Mouse (Mus musculus) MEL (cell line): ENCODE results near the gene Ttc12. TPM values are rescaled to one million over a fixed set of nuclear protein-coding genes. Genes with fewer than 3 reads are reported as not detected.

Experiments used
- DNase-seq: peaks from one replicate; pipeline ENCODE4 v3.0.0; 2011; ENCODE audit warnings: low read depth, low spot score
- H3K27ac ChIP-seq: 2 replicates; pipeline ENCODE4 v1.5.1; 2012; ENCODE audit warnings: low read depth, mild to moderate bottlenecking, control low read depth, low read length, moderate library complexity; ENCODE audit not compliant: control insufficient read depth
- H3K27me3 ChIP-seq, 2 experiments: fragments of 150-350 bp in 1 of 2; sonication (generic) in 1 of 2; 2 replicates each; pipeline ENCODE4 v1.6.1; 2012; ENCODE audit warnings: low read length in 2 of 2, mild to moderate bottlenecking in 2 of 2, improper control_type of control experiment in 1 of 2, moderate library complexity in 1 of 2; ENCODE audit not compliant: insufficient read depth in 2 of 2, control insufficient read depth in 1 of 2
- H3K36me3 ChIP-seq, 2 experiments: 2 replicates each; pipeline ENCODE4 v1.6.1; 2012 to 2014; ENCODE audit warnings: low read length in 2 of 2, improper control_type of control experiment in 1 of 2, inconsistent platforms in 1 of 2, mild to moderate bottlenecking in 1 of 2; ENCODE audit not compliant: insufficient read depth in 2 of 2, control insufficient read depth in 1 of 2
- H3K4me1 ChIP-seq, 2 experiments: fragments of 150-350 bp in 1 of 2; sonication (generic) in 1 of 2; 2 replicates each; pipeline ENCODE4 v1.6.1; 2012; ENCODE audit warnings: low read length in 2 of 2, improper control_type of control experiment in 1 of 2, mild to moderate bottlenecking in 1 of 2; ENCODE audit not compliant: insufficient read depth in 2 of 2, control insufficient read depth in 1 of 2
- H3K4me3 ChIP-seq, 2 experiments: fragments of 150-350 bp in 1 of 2; sonication (generic) in 1 of 2; 2 replicates each; pipeline ENCODE4 v1.5.1; 2012; ENCODE audit warnings: low read depth in 2 of 2, low read length in 2 of 2, mild to moderate bottlenecking in 2 of 2, moderate library complexity in 2 of 2, control low read depth in 1 of 2, improper control_type of control experiment in 1 of 2; ENCODE audit not compliant: control insufficient read depth in 1 of 2, insufficient read depth in 1 of 2
- H3K79me2 ChIP-seq: 2 replicates; pipeline ENCODE4 v1.6.1; 2012; ENCODE audit warnings: mild to moderate bottlenecking, low read length, moderate library complexity; ENCODE audit not compliant: control insufficient read depth, poor library complexity, insufficient read depth
- H3K9ac ChIP-seq: 2 replicates; pipeline ENCODE4 v1.6.1; 2012; ENCODE audit warnings: low read depth, mild to moderate bottlenecking, control low read depth, low read length, moderate library complexity; ENCODE audit not compliant: control insufficient read depth, poor library complexity, severe bottlenecking
- H3K9me3 ChIP-seq: fragments of 150-350 bp; sonication (generic); replicated peaks from 2 replicates; pipeline ENCODE4 v1.6.1; 2012; ENCODE audit warnings: mild to moderate bottlenecking, low read length, improper control_type of control experiment, moderate library complexity; ENCODE audit not compliant: insufficient read depth
- BHLHE40 ChIP-seq: IDR thresholded peaks from 2 replicates; pipeline ENCODE4 v1.6.1; 2012; ENCODE audit warnings: low read depth, mild to moderate bottlenecking, inconsistent platforms, low read length, improper control_type of control experiment, borderline replicate concordance
- CHD1 ChIP-seq: IDR thresholded peaks from 2 replicates; pipeline ENCODE4 v1.6.1; 2012; ENCODE audit warnings: low read depth, mild to moderate bottlenecking, inconsistent platforms, low read length, improper control_type of control experiment
- CHD2 ChIP-seq: IDR thresholded peaks from 2 replicates; pipeline ENCODE4 v1.6.1; 2011; ENCODE audit warnings: low read length, improper control_type of control experiment
- CTCF ChIP-seq, 3 experiments: IDR thresholded peaks in 2 of 3; conservative IDR thresholded peaks in 1 of 3; 2 replicates each; pipeline ENCODE4 v1.5.1; 2011 to 2012; ENCODE audit warnings: low read length in 3 of 3, low read depth in 2 of 3, mild to moderate bottlenecking in 2 of 3, improper control_type of control experiment in 1 of 3, inconsistent platforms in 1 of 3, mixed read lengths in 1 of 3, moderate library complexity in 1 of 3; ENCODE audit not compliant: control insufficient read depth in 1 of 3, insufficient read depth in 1 of 3, poor library complexity in 1 of 3, severe bottlenecking in 1 of 3
- E2F4 ChIP-seq: IDR thresholded peaks from 2 replicates; pipeline ENCODE4 v1.6.1; 2011; ENCODE audit warnings: low read depth, low read length, improper control_type of control experiment, borderline replicate concordance
- ELF1 ChIP-seq: IDR thresholded peaks from 2 replicates; pipeline ENCODE4 v1.6.1; 2014; ENCODE audit warnings: low read depth, mild to moderate bottlenecking, inconsistent platforms, low read length, improper control_type of control experiment, moderate library complexity
- EP300 ChIP-seq, 2 experiments: IDR thresholded peaks; 2 replicates each; pipeline ENCODE4 v1.6.1; 2011; ENCODE audit warnings: improper control_type of control experiment in 2 of 2, low read length in 2 of 2, low read depth in 1 of 2, mild to moderate bottlenecking in 1 of 2
- GABPA ChIP-seq: IDR thresholded peaks from 2 replicates; pipeline ENCODE4 v1.6.1; 2012; ENCODE audit warnings: low read depth, mild to moderate bottlenecking, inconsistent platforms, low read length, improper control_type of control experiment, moderate library complexity
- MAFK ChIP-seq: IDR thresholded peaks from 2 replicates; pipeline ENCODE4 v1.6.1; 2011; ENCODE audit warnings: low read depth, mild to moderate bottlenecking, low read length, improper control_type of control experiment, borderline replicate concordance
- MXI1 ChIP-seq: IDR thresholded peaks from 2 replicates; pipeline ENCODE4 v1.6.1; 2011; ENCODE audit warnings: mild to moderate bottlenecking, low read depth, low read length, improper control_type of control experiment
- NRF1 ChIP-seq: IDR thresholded peaks from 2 replicates; pipeline ENCODE4 v1.6.1; 2014; ENCODE audit warnings: low read depth, mild to moderate bottlenecking, inconsistent platforms, low read length, improper control_type of control experiment, moderate library complexity; ENCODE audit not compliant: poor library complexity, insufficient read depth, severe bottlenecking
- POLR2A ChIP-seq, 2 experiments: IDR thresholded peaks; 2 replicates each; pipeline ENCODE4 v1.6.1; 2011 to 2012; ENCODE audit warnings: low read length in 2 of 2, mild to moderate bottlenecking in 2 of 2, control low read depth in 1 of 2, improper control_type of control experiment in 1 of 2, low read depth in 1 of 2, moderate library complexity in 1 of 2; ENCODE audit not compliant: control insufficient read depth in 1 of 2, insufficient read depth in 1 of 2, poor library complexity in 1 of 2
- POLR2AphosphoS2 ChIP-seq: IDR thresholded peaks from 2 replicates; pipeline ENCODE4 v1.6.1; 2011; ENCODE audit warnings: low read length, improper control_type of control experiment
- SIN3A ChIP-seq: IDR thresholded peaks from 2 replicates; pipeline ENCODE4 v1.6.1; 2012; ENCODE audit warnings: low read length, improper control_type of control experiment, inconsistent platforms
- TBP ChIP-seq: IDR thresholded peaks from 2 replicates; pipeline ENCODE4 v1.8.0; 2011; ENCODE audit warnings: low read depth, low read length, improper control_type of control experiment
- USF1 ChIP-seq: IDR thresholded peaks from 2 replicates; pipeline ENCODE4 v1.6.1; 2014; ENCODE audit warnings: low read depth, mild to moderate bottlenecking, inconsistent platforms, low read length, improper control_type of control experiment, moderate library complexity
- ZC3H11A ChIP-seq: IDR thresholded peaks from 2 replicates; pipeline ENCODE4 v1.6.1; 2012; ENCODE audit warnings: low read depth, mild to moderate bottlenecking, inconsistent platforms, low read length, improper control_type of control experiment
- ZNF384 ChIP-seq: IDR thresholded peaks from 2 replicates; pipeline ENCODE4 v1.6.1; 2012; ENCODE audit warnings: low read depth, mild to moderate bottlenecking, inconsistent platforms, low read length, improper control_type of control experiment
- polyA plus RNA-seq, 2 experiments: library from polyadenylated mRNA; stranded (reverse) in 1 of 2; unstranded in 1 of 2; fragments of >175 nt in 1 of 2; fragments of >200 nt in 1 of 2; gene quantifications; 2 replicates each; pipeline versions ENCODE4 v1.2.1 to v1.2.4; 2012; ENCODE audit warnings: low replicate concordance in 2 of 2, low read depth in 1 of 2; ENCODE audit not compliant: insufficient read length in 2 of 2, insufficient read depth in 1 of 2, missing spikeins in 1 of 2
- total RNA-seq: library from RNA; depleted of rRNA; stranded (reverse); fragments of 300-350 nt; gene quantifications from 2 replicates; pipeline ENCODE4 v1.2.3, GENCODE M21; 2012; rRNA removed

The Ttc12 gene
- 0.31 and 0.39 TPM in 2 replicates for total RNA-seq
- polyA plus RNA-seq, result under 1 TPM in 1 of 2 experiments, not detected in 1; 0.78 TPM

GRCm38 (mm10) chr9:49485892-49486311, at the start of gene Ttc12:
Gene Ttc12 (minus strand): TSS chr9:49486225.
- Histone ChIP-seq H3K4me1 (peaks cover 0 to 20% of the 10 kb centered on the region in 2 experiments; a peak in 3 of 4 replicates), H3K79me2 (no peaks in the 10 kb centered on the region), H3K36me3 (peaks cover 0 to 18% of the 10 kb centered on the region in 2 experiments; a peak in 2 of 4 replicates), H3K9ac (peak within 1 kb of the TSS; percentile 56), H3K27ac (peak within 1 kb of the TSS; percentile 57), H3K27me3 (no peaks in the 10 kb centered on the region), H3K9me3 (no peaks in the 10 kb centered on the region), H3K4me3 (peak within 1 kb of the TSS; percentile 67 to 92)
- DNase-seq, result peak; percentile 89
- TF ChIP-seq MXI1 (peak; percentile 35; the same call in 1 of the 2 replicates), SIN3A (peak; percentile 81), POLR2A (IDR thresholded peaks at IDR 0.05; ENCODE audit: control insufficient read depth in 1 of 2, insufficient read depth in 1 of 2, low read depth in 1 of 2, low read length in 2 of 2, poor library complexity in 1 of 2) (peak in 1 of 2 experiments; percentile 34; a peak in 1 of 4 replicates), NRF1 (no peak)

GRCm38 (mm10) chr9:49534958-49535357, 48.9 kb upstream of the Ttc12 start:
- no peak for DNase-seq
- H3K9ac ChIP-seq, result no peak overlapping the region
- no peaks in the 10 kb centered on the region for H3K4me1 ChIP-seq
- no peak overlapping the region for H3K27ac ChIP-seq
- no peak overlapping the region for H3K4me3 ChIP-seq
- no peaks in the 10 kb centered on the region for H3K27me3 ChIP-seq
- H3K79me2 ChIP-seq, result no peaks in the 10 kb centered on the region
- no peaks in the 10 kb centered on the region for H3K36me3 ChIP-seq
- H3K9me3 ChIP-seq, result no peaks in the 10 kb centered on the region
- no peak for TF ChIP-seq MAFK
- TF ChIP-seq USF1, result no peak
- TF ChIP-seq CHD2, result no peak
- TF ChIP-seq GABPA, result no peak
- TF ChIP-seq E2F4, result no peak
- no peak for TF ChIP-seq NRF1
- TF ChIP-seq ZNF384, result no peak
- no peak for TF ChIP-seq POLR2A (IDR thresholded peaks at IDR 0.05; ENCODE audit: control insufficient read depth in 1 of 2, insufficient read depth in 1 of 2, low read depth in 1 of 2, low read length in 2 of 2, poor library complexity in 1 of 2)
- no peak for TF ChIP-seq CHD1
- TF ChIP-seq TBP, result no peak
- TF ChIP-seq EP300 (IDR thresholded peaks at IDR 0.05; ENCODE audit: low read depth in 1 of 2, low read length in 2 of 2), result no peak
- no peak for TF ChIP-seq CTCF (IDR thresholded peaks at IDR 0.05 in 2 of 3, conservative IDR thresholded peaks at IDR 0.05 in 1 of 3; ENCODE audit: control insufficient read depth in 1 of 3, insufficient read depth in 1 of 3, low read depth in 2 of 3, low read length in 3 of 3, poor library complexity in 1 of 3, severe bottlenecking in 1 of 3)
- TF ChIP-seq BHLHE40, result no peak
- no peak for TF ChIP-seq ZC3H11A
- no peak for TF ChIP-seq POLR2AphosphoS2
- no peak for TF ChIP-seq ELF1
